Mouse (Mus musculus): Measurements from ENCODE around the gene Ppia.
"Not testable (repeated sequence)": the region's sequence is repeated elsewhere in the genome, so short reads cannot be mapped to it uniquely, and the experiment has no call there.

The Ppia gene

GRCm38 (mm10) chr11:6414751-6415550 lies at the start of gene Ppia:
Gene Ppia (plus strand): TSS chr11:6415443.
- no peak for DNase-seq (ENCODE audit: low spot score)

- DNase-seq (ENCODE audit: low spot score), result peak; percentile 55
Observed at GRCm38 (mm10) chr11:6365885-6366284, 49.4 kb upstream of the Ppia start.

GRCm38 (mm10) chr11:6366434-6366833 lies 48.8 kb upstream of the Ppia start:
- DNase-seq (ENCODE audit: low spot score), result no peak

GRCm38 (mm10) chr11:6367156-6367555 lies 48.1 kb upstream of the Ppia start:
- DNase-seq (ENCODE audit: low spot score), result no peak

- DNase-seq (ENCODE audit: low spot score), result not testable (repeated sequence)
Observed at GRCm38 (mm10) chr11:6367986-6368385, 47.3 kb upstream of the Ppia start.

- DNase-seq (ENCODE audit: low spot score), result no peak
Observed at GRCm38 (mm10) chr11:6371376-6372155, 43.7 kb upstream of the Ppia start.

- DNase-seq (ENCODE audit: low spot score), result no peak
Observed at GRCm38 (mm10) chr11:6372784-6373183, 42.5 kb upstream of the Ppia start.

GRCm38 (mm10) chr11:6380916-6381315 lies 34.3 kb upstream of the Ppia start:
- DNase-seq (ENCODE audit: low spot score), result no peak

GRCm38 (mm10) chr11:6388126-6388725 lies 27.0 kb upstream of the Ppia start:
- no peak for DNase-seq (ENCODE audit: low spot score)

- peak; percentile 96 for DNase-seq (ENCODE audit: low spot score)
Observed at GRCm38 (mm10) chr11:6388726-6389413, 26.4 kb upstream of the Ppia start, which contains the start of gene Zmiz2. Gene Zmiz2 (plus strand): TSS chr11:6389074.

GRCm38 (mm10) chr11:6389483-6389921 lies 25.7 kb upstream of the Ppia start:
- no peak for DNase-seq (ENCODE audit: low spot score)

GRCm38 (mm10) chr11:6390376-6391053 lies 24.7 kb upstream of the Ppia start:
- DNase-seq (ENCODE audit: low spot score), result no peak

GRCm38 (mm10) chr11:6391516-6392276 lies 23.5 kb upstream of the Ppia start:
- no peak for DNase-seq (ENCODE audit: low spot score)

- DNase-seq (ENCODE audit: low spot score), result no peak
Observed at GRCm38 (mm10) chr11:6392857-6393256, 22.4 kb upstream of the Ppia start.

- DNase-seq (ENCODE audit: low spot score), result no peak
Observed at GRCm38 (mm10) chr11:6393866-6394265, 21.4 kb upstream of the Ppia start.

GRCm38 (mm10) chr11:6395565-6395964 lies 19.7 kb upstream of the Ppia start:
- no peak for DNase-seq (ENCODE audit: low spot score)

GRCm38 (mm10) chr11:6398141-6398540 lies 17.1 kb upstream of the Ppia start:
- DNase-seq (ENCODE audit: low spot score), result no peak

GRCm38 (mm10) chr11:6402515-6403510 lies 12.4 kb upstream of the Ppia start:
- DNase-seq (ENCODE audit: low spot score), result peak; percentile 68

- DNase-seq (ENCODE audit: low spot score), result no peak
Observed at GRCm38 (mm10) chr11:6403830-6404405, 11.3 kb upstream of the Ppia start.
